Mouse (Mus musculus) cerebellum, adult 2 months (tissue): ENCODE results near the gene Mob3b. TPM values are rescaled to one million over a fixed set of nuclear protein-coding genes. Genes with fewer than 3 reads are reported as not detected.

Experiments used
- DNase-seq, 2 experiments: peaks; one replicate each; pipeline ENCODE4 v3.0.0; 2021
- H3K27ac ChIP-seq: fragments of 200-500 bp; 2 replicates; pipeline ENCODE4 v1.5.1; 2012; ENCODE audit warnings: low read length, control low read depth, inconsistent platforms; ENCODE audit not compliant: insufficient read depth
- H3K27me3 ChIP-seq: fragments of 200-500 bp; 2 replicates; pipeline ENCODE4 v1.6.1; 2012; ENCODE audit warnings: inconsistent platforms, mild to moderate bottlenecking, low read length, moderate library complexity; ENCODE audit not compliant: control insufficient read depth, insufficient read depth
- H3K4me1 ChIP-seq: fragments of 200-500 bp; 2 replicates; pipeline ENCODE4 v1.6.1; 2011; ENCODE audit warnings: low read length; ENCODE audit not compliant: control insufficient read depth, insufficient read depth
- H3K4me3 ChIP-seq: fragments of 200-500 bp; replicated peaks from 2 replicates; pipeline ENCODE3; 2011; ENCODE audit warnings: mild to moderate bottlenecking, low read depth, low read length, control low read depth; ENCODE audit not compliant: insufficient read depth
- CTCF ChIP-seq: fragments of 200-500 bp; IDR thresholded peaks from 2 replicates; pipeline ENCODE4 v1.5.1; 2011; ENCODE audit warnings: low read depth, mild to moderate bottlenecking, control low read depth, low read length, moderate library complexity, borderline replicate concordance; ENCODE audit not compliant: insufficient read depth
- POLR2A ChIP-seq: fragments of 200-500 bp; IDR thresholded peaks from 2 replicates; pipeline ENCODE4 v1.6.1; 2011; ENCODE audit warnings: low read length, control low read depth, borderline replicate concordance; ENCODE audit not compliant: insufficient read depth
- WGBS: fragments of 180-500 bp; shearing (Covaris S2); methylation state at CpG from one replicate; pipeline ENCODE4 v1.1.7; 2018; 5-methylcytosine and 5-hydroxymethylcytosine counted together
- polyA plus RNA-seq: library from polyadenylated mRNA; depleted of rRNA; stranded (reverse); fragments of >200 nt; gene quantifications from 2 replicates; pipeline ENCODE4 v1.2.3, GENCODE M21; 2012

Gene Mob3b
- polyA plus RNA-seq, 1 experiment: 9.5 TPM

- no peak for TF ChIP-seq POLR2A
- no peak for TF ChIP-seq CTCF
- H3K4me3 ChIP-seq: no peak overlapping the region
- 83% methylated on average over 4 of the region's 4 CpGs for WGBS
- no peak for DNase-seq
- H3K27me3 ChIP-seq: no peaks in the 10 kb centered on the region
- H3K27ac ChIP-seq: no peak overlapping the region
- 0 out of 2 replicates have a peak, but pooled peaks cover 3% of the 10 kb centered on the region for H3K4me1 ChIP-seq
These were observed 170.6 kb downstream of the Mob3b start for GRCm38 (mm10) chr4:34986647-34987046.

GRCm38 (mm10) chr4:34984377-34984776 is 172.9 kb downstream of the Mob3b start:
- TF ChIP-seq POLR2A (no peak), CTCF (no peak)
- WGBS: 91% methylated on average over 4 of the region's 4 CpGs

GRCm38 (mm10) chr4:34983511-34983910 is 173.8 kb downstream of the Mob3b start:
- Histone ChIP-seq H3K27ac (no peak overlapping the region), H3K4me3 (no peak overlapping the region), H3K27me3 (no peaks in the 10 kb centered on the region), H3K4me1 (no peaks in the 10 kb centered on the region)
- DNase-seq: no peak
- WGBS: 94% methylated on average over 6 of the region's 6 CpGs
- no peak for TF ChIP-seq POLR2A
- TF ChIP-seq CTCF: no peak

More at GRCm38 (mm10) chr4:34984377-34984776, 172.9 kb downstream of the Mob3b start:
- Histone ChIP-seq H3K27me3 (no peaks in the 10 kb centered on the region), H3K4me3 (no peak overlapping the region), H3K27ac (no peak overlapping the region), H3K4me1 (no peaks in the 10 kb centered on the region)
- no peak for DNase-seq

GRCm38 (mm10) chr4:34981301-34982172 is 175.7 kb downstream of the Mob3b start:
- Histone ChIP-seq H3K27ac (no peak overlapping the region), H3K27me3 (no peaks in the 10 kb centered on the region), H3K4me1 (no peaks in the 10 kb centered on the region), H3K4me3 (no peak overlapping the region)
- peak in 1 of 2 experiments; percentile 30 for DNase-seq
- no peak for TF ChIP-seq CTCF
- no peak for TF ChIP-seq POLR2A
- 67% methylated on average over 8 of the region's 8 CpGs for WGBS

- no peak overlapping the region for H3K27ac ChIP-seq
- no peak overlapping the region for H3K4me3 ChIP-seq
- H3K27me3 ChIP-seq: no peaks in the 10 kb centered on the region
- 57% methylated on average over 8 of the region's 8 CpGs for WGBS
- peaks cover 5% of the 10 kb centered on the region; the same call in 1 of the 2 replicates for H3K4me1 ChIP-seq
- TF ChIP-seq POLR2A: no peak
- TF ChIP-seq CTCF: no peak
- peak in 1 of 2 experiments; percentile 36 for DNase-seq
These were observed 176.7 kb downstream of the Mob3b start for GRCm38 (mm10) chr4:34980461-34981039.

GRCm38 (mm10) chr4:34976916-34977702 is 180.2 kb downstream of the Mob3b start:
- Histone ChIP-seq H3K4me1 (peaks cover 5% of the 10 kb centered on the region; the same call in 1 of the 2 replicates), H3K4me3 (no peak overlapping the region), H3K27ac (no peak overlapping the region), H3K27me3 (no peaks in the 10 kb centered on the region)
- no peak for DNase-seq
- WGBS: 78% methylated on average over 4 of the region's 4 CpGs
- no peak for TF ChIP-seq CTCF
- TF ChIP-seq POLR2A: no peak

GRCm38 (mm10) chr4:34976331-34976778 is 180.9 kb downstream of the Mob3b start:
- Histone ChIP-seq H3K27me3 (no peaks in the 10 kb centered on the region), H3K27ac (no peak overlapping the region), H3K4me1 (peaks cover 5% of the 10 kb centered on the region; the same call in 1 of the 2 replicates), H3K4me3 (peak overlapping the region; percentile 23)
- DNase-seq: peak; percentile 80 to 86
- 5% methylated on average over 13 of the region's 13 CpGs for WGBS
- no peak for TF ChIP-seq CTCF
- no peak for TF ChIP-seq POLR2A
